Mouse (Mus musculus): ENCODE results near the gene Wdr46. TPM values are rescaled to one million over a fixed set of nuclear protein-coding genes. Genes with fewer than 3 reads are reported as not detected.

Gene Wdr46
- 0.70 TPM for polyA plus RNA-seq (2014; fragmentation: Illumina TruSeq; extraction: RNeasy Lipid Tissue Mini Kit (QIAGEN cat#74804); ENCODE audit: low read depth, low replicate concordance)

DNA sequence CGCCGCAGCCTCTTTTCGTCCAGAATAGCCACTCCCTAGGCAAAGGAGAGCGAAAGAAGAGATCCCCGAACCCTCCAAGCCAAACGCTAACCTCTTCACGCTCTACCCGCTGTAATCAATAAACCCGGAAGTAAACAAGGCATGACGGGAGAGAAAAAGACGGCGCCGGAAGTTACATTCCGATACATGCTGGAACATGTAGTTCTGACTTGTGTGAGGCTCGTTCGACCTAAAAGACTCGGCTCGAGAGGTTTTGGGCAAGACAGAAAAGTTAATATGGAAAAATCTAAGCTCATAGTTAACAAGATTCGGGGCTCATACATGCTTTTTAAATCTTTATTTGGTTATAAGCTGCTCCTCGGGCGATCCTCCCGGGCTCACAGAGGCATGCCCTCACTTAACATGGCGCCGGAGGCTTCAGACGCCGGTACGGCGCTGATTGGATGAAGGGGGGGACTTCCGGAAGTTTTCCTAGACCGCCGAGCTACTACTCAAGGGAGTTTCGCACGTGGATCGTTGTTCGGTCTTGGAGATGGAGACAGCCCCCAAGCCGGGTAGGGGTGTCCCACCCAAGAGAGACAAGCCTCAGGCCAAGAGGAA is at the start of gene Wdr46, which contains the start of gene Pfdn6:
TSS of gene Wdr46 (plus strand) at position 455 of the 600 bp plus-strand sequence.
TSS of gene Pfdn6 (minus strand) at position 138 of the 600 bp plus-strand sequence.

DNA sequence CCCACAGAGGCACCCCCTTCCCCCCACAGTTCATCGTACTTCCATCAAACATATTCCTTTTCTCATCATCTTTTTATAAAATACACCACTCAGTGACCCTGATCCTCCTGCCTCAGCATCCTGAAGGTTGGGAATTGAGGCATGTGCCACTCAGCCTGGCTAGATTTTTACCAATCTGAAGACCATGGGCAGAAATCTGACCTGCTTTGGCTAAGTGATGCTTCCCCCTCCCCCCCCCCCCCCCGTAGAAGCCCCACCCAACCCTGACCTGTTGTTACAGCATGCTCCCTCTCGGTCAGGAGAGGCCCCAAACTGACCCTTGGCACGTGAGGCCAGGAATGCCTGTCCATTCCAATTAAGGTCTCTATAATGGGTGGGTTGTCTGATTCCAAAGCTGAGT is 35.6 kb upstream of the Wdr46 start, which contains the start of gene Platr17:
TSS of gene Platr17 (plus strand) at position 301 of the 400 bp plus-strand sequence.

DNA sequence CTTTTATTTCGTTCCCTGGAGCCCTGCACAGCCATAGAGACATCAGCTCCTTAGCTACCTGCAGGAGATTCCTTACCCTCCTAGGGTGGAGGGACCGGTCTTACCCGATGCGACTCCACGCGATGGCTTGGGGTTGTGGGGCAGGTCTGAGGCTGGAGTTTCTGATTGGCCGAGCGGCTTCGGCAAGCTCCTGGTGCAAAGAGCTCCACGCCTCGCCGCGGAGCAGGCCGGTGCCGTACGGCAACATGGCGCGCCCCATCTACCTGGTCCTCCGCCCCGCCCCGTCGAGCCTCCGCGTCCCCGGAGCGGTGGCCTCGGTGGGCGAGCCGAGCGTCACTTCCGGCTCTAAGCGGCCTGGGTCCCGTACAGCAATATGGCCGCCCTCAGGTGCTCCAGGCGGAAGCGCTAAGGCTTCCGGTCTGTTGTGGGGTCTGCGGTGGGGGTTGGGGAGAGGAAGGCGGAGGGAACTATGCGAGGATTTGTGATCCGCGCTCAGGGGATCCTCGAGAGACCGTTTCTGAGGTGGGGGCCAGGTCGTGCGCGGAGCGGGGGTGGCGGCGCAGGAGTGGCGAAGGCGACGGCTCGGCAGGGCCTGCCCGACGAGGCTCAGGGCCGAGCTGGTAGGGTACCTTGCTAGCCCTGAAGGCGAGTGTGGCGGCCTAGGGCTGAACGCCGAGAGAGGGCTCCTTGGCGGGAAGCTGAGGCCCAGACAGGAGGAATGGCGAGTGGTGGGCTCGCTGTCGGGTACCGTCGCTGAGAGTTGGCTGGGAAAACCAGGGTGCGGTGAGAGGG is 31.2 kb upstream of the Wdr46 start, which contains the start of gene Daxx:
TSS of gene Daxx (plus strand) at position 338 of the 792 bp plus-strand sequence.

DNA sequence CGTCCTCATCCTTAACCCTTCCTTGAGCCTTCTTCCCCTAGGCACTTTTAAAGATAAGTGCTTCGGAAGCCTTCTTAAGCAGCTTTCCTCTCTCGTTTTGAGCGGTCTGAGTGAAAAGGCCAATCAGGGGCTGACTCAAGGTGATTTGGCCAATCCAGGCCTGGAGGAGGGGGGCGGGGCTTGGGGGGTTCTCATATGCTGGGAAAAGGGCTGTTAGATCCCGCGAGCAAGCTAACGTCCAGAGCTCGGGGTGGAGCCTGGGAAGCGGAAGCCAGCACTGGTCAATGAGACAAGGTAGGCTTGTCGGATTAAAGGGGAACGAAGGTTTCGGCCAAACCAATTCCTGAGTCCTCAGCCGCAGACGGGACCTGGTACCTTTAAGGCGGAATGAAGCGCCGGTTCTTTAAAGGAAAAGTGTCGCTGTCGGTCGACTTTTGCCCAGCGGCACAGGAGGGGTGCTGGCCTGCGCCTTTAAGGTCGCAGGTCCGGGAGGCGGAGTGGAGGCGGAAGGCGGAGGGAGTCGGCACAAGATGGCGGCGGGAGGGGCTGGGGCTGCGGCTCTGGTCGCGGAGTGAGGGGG is 24.7 kb upstream of the Wdr46 start, which contains the start of the genes Tapbp and Zbtb22:
TSS of gene Tapbp (plus strand) at position 229 of the 580 bp plus-strand sequence.
TSS of gene Zbtb22 (plus strand) at position 234 of the 580 bp plus-strand sequence.

DNA sequence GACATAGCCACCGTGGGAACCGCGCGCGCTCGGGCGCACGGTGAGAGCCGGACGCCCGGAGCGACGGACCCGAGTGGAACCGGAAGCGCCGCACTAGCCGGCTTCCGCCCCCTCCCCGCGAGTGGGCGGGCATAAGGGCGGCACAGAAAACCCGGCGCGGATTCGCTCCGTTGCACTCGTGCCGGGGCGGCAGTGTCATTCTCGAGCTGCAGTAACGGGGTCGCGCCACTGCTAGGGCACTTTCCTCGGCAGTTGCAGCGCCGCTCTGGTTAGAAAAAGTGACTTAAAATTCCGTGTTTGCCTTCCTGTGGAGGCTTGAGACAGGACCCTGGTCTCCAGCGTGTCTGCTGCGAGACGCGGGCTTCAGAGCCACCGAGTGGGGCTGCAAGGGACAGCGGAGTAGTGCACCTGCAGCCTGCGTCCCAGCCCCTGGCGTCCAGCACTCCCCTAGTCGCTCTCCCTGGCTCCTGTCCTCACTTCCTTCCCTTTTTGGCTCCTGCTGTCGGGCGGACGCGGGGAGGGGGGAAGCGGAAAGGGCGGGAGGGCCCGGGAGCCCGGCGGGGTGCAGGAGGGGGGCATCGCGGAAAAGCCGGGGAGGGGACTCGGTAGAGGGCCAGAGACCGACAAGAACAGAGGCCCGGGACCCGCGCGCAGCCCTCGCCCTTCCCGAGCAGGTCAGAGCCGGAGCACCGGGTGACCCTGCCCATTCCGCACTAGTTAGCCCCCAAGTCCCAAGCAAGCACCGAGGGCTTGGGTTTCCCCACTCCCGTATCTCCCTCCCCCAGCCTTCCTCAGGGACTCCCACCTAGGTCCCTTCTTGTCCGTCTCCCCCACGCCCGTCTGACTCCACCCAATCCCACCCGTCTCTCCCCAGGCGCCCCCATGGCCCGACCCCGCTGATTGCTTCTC is 10.8 kb upstream of the Wdr46 start, which contains the start of gene Rgl2:
TSS of gene Rgl2 (plus strand) at position 173 of the 909 bp plus-strand sequence.

DNA sequence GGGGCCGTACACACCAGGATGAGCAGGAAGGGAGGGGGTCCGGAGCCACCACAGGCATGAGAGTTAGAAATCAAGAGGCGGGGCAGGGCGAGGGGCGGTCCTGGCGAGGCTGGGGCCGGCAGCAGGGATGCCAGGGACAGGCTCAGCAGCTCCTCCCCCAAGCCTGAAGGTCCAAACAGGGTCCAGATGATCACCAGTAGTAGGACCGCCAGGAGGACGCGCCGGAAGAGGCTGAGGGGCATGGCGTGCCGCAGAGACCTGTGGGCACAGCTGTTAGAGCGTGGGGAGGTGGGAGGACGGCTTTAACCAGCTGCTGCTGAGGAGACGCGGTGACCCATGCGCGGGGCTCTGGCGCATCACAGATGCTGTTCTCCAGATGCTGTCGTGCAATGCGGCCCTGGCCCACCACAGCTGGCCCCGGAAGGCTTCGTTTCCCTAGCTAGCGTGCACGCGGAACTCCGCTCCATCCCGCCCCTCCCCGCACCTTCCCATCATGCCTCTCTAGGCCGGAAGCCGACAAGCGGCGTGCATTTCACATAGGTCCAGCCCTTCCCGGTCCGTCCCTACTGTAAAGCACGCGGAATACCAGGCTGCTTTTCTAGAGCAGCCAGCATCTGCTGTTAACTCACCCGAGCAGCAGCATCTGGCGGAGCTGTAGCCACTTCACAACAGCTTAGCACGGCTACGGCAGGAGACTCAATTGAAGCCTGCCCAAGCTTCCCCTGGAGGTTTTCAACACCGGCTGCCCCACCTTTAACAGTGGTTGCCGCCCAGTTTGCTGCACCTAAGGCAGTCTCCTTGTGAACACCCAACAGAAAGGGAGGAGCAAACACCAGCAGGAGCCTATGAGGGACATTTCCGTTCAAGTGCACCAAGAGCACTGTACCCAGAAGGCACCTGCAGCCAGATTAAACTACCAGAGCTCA is 10.8 kb downstream of the Wdr46 start, which contains the start of gene B3galt4:
TSS of gene B3galt4 (minus strand) at position 468 of the 926 bp plus-strand sequence.

DNA sequence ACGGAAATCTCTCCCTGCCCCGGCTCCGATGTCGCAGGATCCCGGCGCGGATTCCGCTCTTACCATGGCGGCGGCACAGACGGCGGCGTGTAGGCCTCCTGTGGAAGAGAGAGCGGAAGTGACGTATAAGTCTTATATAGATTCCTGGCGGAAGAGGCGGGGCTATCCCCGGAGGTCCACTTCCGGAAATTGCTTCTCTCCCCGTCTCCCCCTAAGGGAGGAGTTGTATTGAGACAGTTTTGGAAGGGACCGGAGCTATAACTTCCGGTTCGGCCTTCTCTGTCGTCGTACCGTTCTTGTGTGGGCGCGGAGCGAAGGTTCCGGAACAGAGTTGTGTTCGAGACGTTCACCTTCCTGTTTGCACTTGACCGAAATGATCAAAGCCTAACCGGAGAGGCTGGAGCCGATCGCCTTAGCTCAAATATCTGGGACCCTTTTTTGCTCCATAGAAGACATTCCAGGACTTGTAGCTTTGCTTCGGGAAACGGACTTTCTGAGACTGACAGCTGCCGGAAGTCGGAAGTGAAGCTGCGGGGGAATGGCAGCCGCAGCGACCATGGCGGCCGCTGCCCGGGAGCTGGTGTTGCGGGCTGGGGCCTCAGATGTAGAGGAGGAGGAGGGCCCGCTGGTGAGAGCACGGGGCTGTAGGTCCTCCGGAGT is 15.2 kb downstream of the Wdr46 start, which contains the start of the genes Vps52 and Rps18:
TSS of gene Vps52 (plus strand) at position 258 of the 660 bp plus-strand sequence.
TSS of gene Rps18 (minus strand) at position 447 of the 660 bp plus-strand sequence.

Other genes with a start within 250 kb of the Wdr46 start
- 39.7 TPM for gene March2, start 222.0 kb upstream of the Wdr46 start, polyA plus RNA-seq (2014; fragmentation: Illumina TruSeq; extraction: RNeasy Lipid Tissue Mini Kit (QIAGEN cat#74804); ENCODE audit: low read depth, low replicate concordance)
- gene Rab11b, start 180.1 kb upstream of the Wdr46 start, polyA plus RNA-seq (2014; fragmentation: Illumina TruSeq; extraction: RNeasy Lipid Tissue Mini Kit (QIAGEN cat#74804); ENCODE audit: low read depth, low replicate concordance): 40.2 TPM
- gene Angptl4, start 158.8 kb upstream of the Wdr46 start, polyA plus RNA-seq (2014; fragmentation: Illumina TruSeq; extraction: RNeasy Lipid Tissue Mini Kit (QIAGEN cat#74804); ENCODE audit: low read depth, low replicate concordance): 4.9 TPM
- 17.0 TPM for gene Kank3, start 130.1 kb upstream of the Wdr46 start, polyA plus RNA-seq (2014; fragmentation: Illumina TruSeq; extraction: RNeasy Lipid Tissue Mini Kit (QIAGEN cat#74804); ENCODE audit: low read depth, low replicate concordance)
- gene Rps28, start 116.1 kb upstream of the Wdr46 start, polyA plus RNA-seq (2014; fragmentation: Illumina TruSeq; extraction: RNeasy Lipid Tissue Mini Kit (QIAGEN cat#74804); ENCODE audit: low read depth, low replicate concordance): 62.1 TPM
- gene Ndufa7, start 116.1 kb upstream of the Wdr46 start, polyA plus RNA-seq (2014; fragmentation: Illumina TruSeq; extraction: RNeasy Lipid Tissue Mini Kit (QIAGEN cat#74804); ENCODE audit: low read depth, low replicate concordance): 29.1 TPM
- 7.3 TPM for gene Cd320, start 97.6 kb upstream of the Wdr46 start, polyA plus RNA-seq (2014; fragmentation: Illumina TruSeq; extraction: RNeasy Lipid Tissue Mini Kit (QIAGEN cat#74804); ENCODE audit: low read depth, low replicate concordance)
- not detected for gene Gm7029, start 66.8 kb upstream of the Wdr46 start, polyA plus RNA-seq (2014; fragmentation: Illumina TruSeq; extraction: RNeasy Lipid Tissue Mini Kit (QIAGEN cat#74804); ENCODE audit: low read depth, low replicate concordance)
- gene Kifc1, start 50.0 kb upstream of the Wdr46 start, polyA plus RNA-seq (2014; fragmentation: Illumina TruSeq; extraction: RNeasy Lipid Tissue Mini Kit (QIAGEN cat#74804); ENCODE audit: low read depth, low replicate concordance): not detected
- gene Platr17, start 35.5 kb upstream of the Wdr46 start, polyA plus RNA-seq (2014; fragmentation: Illumina TruSeq; extraction: RNeasy Lipid Tissue Mini Kit (QIAGEN cat#74804); ENCODE audit: low read depth, low replicate concordance): not detected
- 9.9 TPM for gene Daxx, start 31.2 kb upstream of the Wdr46 start, polyA plus RNA-seq (2014; fragmentation: Illumina TruSeq; extraction: RNeasy Lipid Tissue Mini Kit (QIAGEN cat#74804); ENCODE audit: low read depth, low replicate concordance)
- gene Tapbp, start 24.8 kb upstream of the Wdr46 start, polyA plus RNA-seq (2014; fragmentation: Illumina TruSeq; extraction: RNeasy Lipid Tissue Mini Kit (QIAGEN cat#74804); ENCODE audit: low read depth, low replicate concordance): 43.1 TPM
- 1.3 TPM for gene Zbtb22, start 24.8 kb upstream of the Wdr46 start, polyA plus RNA-seq (2014; fragmentation: Illumina TruSeq; extraction: RNeasy Lipid Tissue Mini Kit (QIAGEN cat#74804); ENCODE audit: low read depth, low replicate concordance)
- 3.8 TPM for gene Rgl2, start 11.1 kb upstream of the Wdr46 start, polyA plus RNA-seq (2014; fragmentation: Illumina TruSeq; extraction: RNeasy Lipid Tissue Mini Kit (QIAGEN cat#74804); ENCODE audit: low read depth, low replicate concordance)
- gene Pfdn6, start 317 bp upstream of the Wdr46 start, polyA plus RNA-seq (2014; fragmentation: Illumina TruSeq; extraction: RNeasy Lipid Tissue Mini Kit (QIAGEN cat#74804); ENCODE audit: low read depth, low replicate concordance): 14.8 TPM
- gene B3galt4, start 10.8 kb downstream of the Wdr46 start, polyA plus RNA-seq (2014; fragmentation: Illumina TruSeq; extraction: RNeasy Lipid Tissue Mini Kit (QIAGEN cat#74804); ENCODE audit: low read depth, low replicate concordance): 0.35 TPM
- gene Vps52, start 15.2 kb downstream of the Wdr46 start, polyA plus RNA-seq (2014; fragmentation: Illumina TruSeq; extraction: RNeasy Lipid Tissue Mini Kit (QIAGEN cat#74804); ENCODE audit: low read depth, low replicate concordance): 6.1 TPM
- gene Rps18, start 15.3 kb downstream of the Wdr46 start, polyA plus RNA-seq (2014; fragmentation: Illumina TruSeq; extraction: RNeasy Lipid Tissue Mini Kit (QIAGEN cat#74804); ENCODE audit: low read depth, low replicate concordance): 17.8 TPM
- gene H2-K1, start 59.7 kb downstream of the Wdr46 start, polyA plus RNA-seq (2014; fragmentation: Illumina TruSeq; extraction: RNeasy Lipid Tissue Mini Kit (QIAGEN cat#74804); ENCODE audit: low read depth, low replicate concordance): 201 TPM
- gene Ring1, start 84.0 kb downstream of the Wdr46 start, polyA plus RNA-seq (2014; fragmentation: Illumina TruSeq; extraction: RNeasy Lipid Tissue Mini Kit (QIAGEN cat#74804); ENCODE audit: low read depth, low replicate concordance): 1.9 TPM
- gene H2-Ke6, start 87.4 kb downstream of the Wdr46 start, polyA plus RNA-seq (2014; fragmentation: Illumina TruSeq; extraction: RNeasy Lipid Tissue Mini Kit (QIAGEN cat#74804); ENCODE audit: low read depth, low replicate concordance): 6.8 TPM
- gene Slc39a7, start 91.0 kb downstream of the Wdr46 start, polyA plus RNA-seq (2014; fragmentation: Illumina TruSeq; extraction: RNeasy Lipid Tissue Mini Kit (QIAGEN cat#74804); ENCODE audit: low read depth, low replicate concordance): 0.82 TPM
- 0.99 TPM for gene Rxrb, start 91.2 kb downstream of the Wdr46 start, polyA plus RNA-seq (2014; fragmentation: Illumina TruSeq; extraction: RNeasy Lipid Tissue Mini Kit (QIAGEN cat#74804); ENCODE audit: low read depth, low replicate concordance)
- gene Col11a2, start 98.8 kb downstream of the Wdr46 start, polyA plus RNA-seq (2014; fragmentation: Illumina TruSeq; extraction: RNeasy Lipid Tissue Mini Kit (QIAGEN cat#74804); ENCODE audit: low read depth, low replicate concordance): not detected
- gene H2-Oa, start 151.7 kb downstream of the Wdr46 start, polyA plus RNA-seq (2014; fragmentation: Illumina TruSeq; extraction: RNeasy Lipid Tissue Mini Kit (QIAGEN cat#74804); ENCODE audit: low read depth, low replicate concordance): not detected
- gene H2-DMa, start 178.9 kb downstream of the Wdr46 start, polyA plus RNA-seq (2014; fragmentation: Illumina TruSeq; extraction: RNeasy Lipid Tissue Mini Kit (QIAGEN cat#74804); ENCODE audit: low read depth, low replicate concordance): not detected
- gene Brd2, start 182.0 kb downstream of the Wdr46 start, polyA plus RNA-seq (2014; fragmentation: Illumina TruSeq; extraction: RNeasy Lipid Tissue Mini Kit (QIAGEN cat#74804); ENCODE audit: low read depth, low replicate concordance): 272 TPM
- not detected for gene H2-DMb2, start 202.6 kb downstream of the Wdr46 start, polyA plus RNA-seq (2014; fragmentation: Illumina TruSeq; extraction: RNeasy Lipid Tissue Mini Kit (QIAGEN cat#74804); ENCODE audit: low read depth, low replicate concordance)
- gene H2-DMb1, start 212.4 kb downstream of the Wdr46 start, polyA plus RNA-seq (2014; fragmentation: Illumina TruSeq; extraction: RNeasy Lipid Tissue Mini Kit (QIAGEN cat#74804); ENCODE audit: low read depth, low replicate concordance): 2.0 TPM
- 2.2 TPM for gene Tap1, start 246.9 kb downstream of the Wdr46 start, polyA plus RNA-seq (2014; fragmentation: Illumina TruSeq; extraction: RNeasy Lipid Tissue Mini Kit (QIAGEN cat#74804); ENCODE audit: low read depth, low replicate concordance)
- 2.9 TPM for gene Psmb9, start 247.1 kb downstream of the Wdr46 start, polyA plus RNA-seq (2014; fragmentation: Illumina TruSeq; extraction: RNeasy Lipid Tissue Mini Kit (QIAGEN cat#74804); ENCODE audit: low read depth, low replicate concordance)